Mouse (Mus musculus) brain, embryonic 14.5 days (tissue): ENCODE measurements around the gene Akap1. TPM values are rescaled to one million over a fixed set of nuclear protein-coding genes. Genes with fewer than 3 reads are reported as not detected.

ENCODE experiments used
- DNase-seq: peaks from one replicate; pipeline ENCODE4 v3.0.0-alpha.2; 2011; ENCODE audit warnings: low read depth
- CTCF ChIP-seq: fragments of 200-500 bp; IDR thresholded peaks from 2 replicates; pipeline ENCODE4 v1.5.1; 2012; ENCODE audit warnings: inconsistent platforms, mild to moderate bottlenecking, moderate library complexity, borderline replicate concordance; ENCODE audit not compliant: insufficient read depth, insufficient read length; ENCODE audit errors: extremely low read depth
- POLR2A ChIP-seq: fragments of 200-500 bp; IDR thresholded peaks from 2 replicates; pipeline ENCODE4 v1.6.1; 2012; ENCODE audit warnings: mild to moderate bottlenecking, inconsistent platforms, borderline replicate concordance; ENCODE audit not compliant: poor library complexity, insufficient read depth, insufficient read length, severe bottlenecking; ENCODE audit errors: extremely low read depth
- polyA plus RNA-seq: library from polyadenylated mRNA; depleted of rRNA; stranded (reverse); fragments of >200 nt; gene quantifications from 2 replicates; pipeline ENCODE4 v1.2.3, GENCODE M21; 2012

The Akap1 gene
- polyA plus RNA-seq, 1 experiment: 54.1 TPM

- TF ChIP-seq CTCF (no peak), POLR2A (no peak)
- DNase-seq: no peak
These were observed 3.7 kb downstream of the Akap1 start for GRCm38 (mm10) chr11:88860641-88861040.

GRCm38 (mm10) chr11:88857311-88858005 is 6.9 kb downstream of the Akap1 start:
- DNase-seq: no peak
- TF ChIP-seq POLR2A (no peak), CTCF (no peak)

- no peak for TF ChIP-seq CTCF
- TF ChIP-seq POLR2A: no peak
- peak; percentile 13 for DNase-seq
These were observed 8.0 kb downstream of the Akap1 start for GRCm38 (mm10) chr11:88856383-88856782.

- DNase-seq: no peak
- TF ChIP-seq POLR2A (no peak), CTCF (no peak)
These were observed 8.6 kb downstream of the Akap1 start for GRCm38 (mm10) chr11:88855795-88856194.

GRCm38 (mm10) chr11:88853588-88853987 is 10.8 kb downstream of the Akap1 start:
- no peak for DNase-seq
- TF ChIP-seq CTCF (no peak), POLR2A (no peak)

- TF ChIP-seq CTCF: no peak
- TF ChIP-seq POLR2A: no peak
- DNase-seq: no peak
These were observed 11.6 kb downstream of the Akap1 start for GRCm38 (mm10) chr11:88852806-88853205.

- no peak for DNase-seq
- TF ChIP-seq CTCF (no peak), POLR2A (no peak)
These were observed 13.1 kb downstream of the Akap1 start for GRCm38 (mm10) chr11:88851049-88851825.

GRCm38 (mm10) chr11:88849732-88850131 is 14.7 kb downstream of the Akap1 start:
- no peak for DNase-seq
- TF ChIP-seq CTCF (peak; percentile 23; the same call in 1 of the 2 replicates), POLR2A (no peak)

GRCm38 (mm10) chr11:88849284-88849683 is 15.1 kb downstream of the Akap1 start:
- TF ChIP-seq POLR2A (no peak), CTCF (no peak)

GRCm38 (mm10) chr11:88848590-88848989 is 15.8 kb downstream of the Akap1 start:
- peak; percentile 75 for DNase-seq
- TF ChIP-seq CTCF: peak; percentile 73; the same call in 1 of the 2 replicates
- TF ChIP-seq POLR2A: no peak

More at GRCm38 (mm10) chr11:88849284-88849683, 15.1 kb downstream of the Akap1 start:
- peak; percentile 70 for DNase-seq

- no peak for TF ChIP-seq CTCF
- TF ChIP-seq POLR2A: no peak
These were observed 16.9 kb downstream of the Akap1 start for GRCm38 (mm10) chr11:88847281-88848006.

More at GRCm38 (mm10) chr11:88847281-88848006, 16.9 kb downstream of the Akap1 start:
- DNase-seq: no peak
